Comparison of ENCODE assay signal across 24 mouse cellular contexts in genomic region chr2:126492713-126493112, GRCm38 (mm10). TPM values are rescaled to one million over a fixed set of nuclear protein-coding genes. Genes with fewer than 3 reads are reported as not detected.
DNase-seq lines count a peak whose midpoint lies in the region; ATAC-seq and TF ChIP-seq lines count a peak whose summit lies in the region.
"Had no signal": no experiment of that assay in that cellular context is flagged by ENCODE, and none has a peak within 500 bp of the region (broad histone marks: within the 10 kb centered on the region; RNA-seq: fewer than 3 reads in every experiment).

No protein-coding gene starts in this region.

- peak; percentile 33 for DNase-seq in heart, adult 11 months
- no peak for DNase-seq in heart, postnatal 36 days
- DNase-seq in neural tube, embryonic 10.5 days (ENCODE audit: extremely low spot score, low spot score), result no peak
- DNase-seq in retina, postnatal 1 day, result peak; percentile 25
- no peak for DNase-seq in layer of hippocampus, adult 2 months (ENCODE audit: low spot score in 2 of 2)
- DNase-seq: adrenal gland, postnatal 25 days; cerebellum, adult 11 months; gastrocnemius, postnatal 36 days; kidney, adult 2 months; kidney, postnatal 10 days; liver, postnatal 0 days had no signal

- intact Hi-C loops in heart, postnatal 36 days (cut with DNase I), result no loop called here

- no peaks in the 10 kb centered on the region for H3K9me3 ChIP-seq in neural tube, embryonic 14.5 days (ENCODE audit: control insufficient read depth, low read length)
- H3K9me3 ChIP-seq in hindbrain, embryonic 15.5 days, result no peaks in the 10 kb centered on the region
- no peaks in the 10 kb centered on the region for H3K9me3 ChIP-seq in kidney, embryonic 16.5 days (ENCODE audit: low read length)
- H3K9me3 ChIP-seq: embryonic facial prominence, embryonic 15.5 days; limb, embryonic 12.5 days; neural tube, embryonic 13.5 days had no signal

- H3K36me3 ChIP-seq in neural tube, embryonic 14.5 days (ENCODE audit: control insufficient read depth, insufficient read depth, low read length), result no peaks in the 10 kb centered on the region
- H3K36me3 ChIP-seq in hindbrain, embryonic 15.5 days, result no peaks in the 10 kb centered on the region
- H3K36me3 ChIP-seq in kidney, embryonic 16.5 days (ENCODE audit: insufficient read depth, low read length), result no peaks in the 10 kb centered on the region
- H3K36me3 ChIP-seq: embryonic facial prominence, embryonic 15.5 days; limb, embryonic 12.5 days; neural tube, embryonic 13.5 days had no signal

- no peak overlapping the region for H3K9ac ChIP-seq in neural tube, embryonic 14.5 days (replicated peaks; ENCODE audit: low read depth, low read length)
- H3K9ac ChIP-seq in hindbrain, embryonic 15.5 days, result no peak overlapping the region
- H3K9ac ChIP-seq in kidney, embryonic 16.5 days (replicated peaks; ENCODE audit: low read length), result no peak overlapping the region
- H3K9ac ChIP-seq: embryonic facial prominence, embryonic 15.5 days; limb, embryonic 12.5 days; liver, postnatal 0 days; neural tube, embryonic 13.5 days had no signal

- no peak for TF ChIP-seq CTCF in layer of hippocampus, adult 2 months (conservative IDR thresholded peaks at IDR 0.05)

- no peaks in the 10 kb centered on the region for H3K27me3 ChIP-seq in neural tube, embryonic 14.5 days (ENCODE audit: control insufficient read depth, insufficient read depth, low read length)
- no peaks in the 10 kb centered on the region for H3K27me3 ChIP-seq in hindbrain, embryonic 15.5 days
- H3K27me3 ChIP-seq in kidney, embryonic 16.5 days (ENCODE audit: insufficient read depth, low read length), result no peaks in the 10 kb centered on the region
- H3K27me3 ChIP-seq: embryonic facial prominence, embryonic 15.5 days; limb, embryonic 12.5 days; neural tube, embryonic 13.5 days had no signal

- H3K4me3 ChIP-seq in neural tube, embryonic 14.5 days (ENCODE audit: low read depth, low read length), result no peak overlapping the region
- H3K4me3 ChIP-seq in hindbrain, embryonic 15.5 days, result no peak overlapping the region
- no peak overlapping the region for H3K4me3 ChIP-seq in layer of hippocampus, adult 2 months
- H3K4me3 ChIP-seq in kidney, embryonic 16.5 days (ENCODE audit: low read length), result no peak overlapping the region
- H3K4me3 ChIP-seq: embryonic facial prominence, embryonic 15.5 days; limb, embryonic 12.5 days; neural tube, embryonic 13.5 days had no signal

- no peak overlapping the region for H3K27ac ChIP-seq in neural tube, embryonic 14.5 days (ENCODE audit: low read depth, low read length)
- no peak overlapping the region for H3K27ac ChIP-seq in hindbrain, embryonic 15.5 days (replicated peaks)
- no peak overlapping the region for H3K27ac ChIP-seq in layer of hippocampus, adult 2 months
- H3K27ac ChIP-seq in kidney, embryonic 16.5 days (ENCODE audit: low read length), result no peak overlapping the region
- H3K27ac ChIP-seq: embryonic facial prominence, embryonic 15.5 days; limb, embryonic 12.5 days; neural tube, embryonic 13.5 days had no signal

- H3K4me1 ChIP-seq in neural tube, embryonic 14.5 days (ENCODE audit: control insufficient read depth, insufficient read depth, low read length), result no peaks in the 10 kb centered on the region
- H3K4me1 ChIP-seq in hindbrain, embryonic 15.5 days (replicated peaks), result no peaks in the 10 kb centered on the region
- H3K4me1 ChIP-seq in kidney, embryonic 16.5 days (ENCODE audit: insufficient read depth, low read length), result no peaks in the 10 kb centered on the region
- H3K4me1 ChIP-seq: embryonic facial prominence, embryonic 15.5 days had no signal

- no peak overlapping the region for H3K4me2 ChIP-seq in neural tube, embryonic 14.5 days (ENCODE audit: low read depth, low read length)
- H3K4me2 ChIP-seq in hindbrain, embryonic 15.5 days, result no peak overlapping the region
- H3K4me2 ChIP-seq in kidney, embryonic 16.5 days (replicated peaks; ENCODE audit: low read depth, low read length), result no peak overlapping the region
- H3K4me2 ChIP-seq: embryonic facial prominence, embryonic 15.5 days; limb, embryonic 12.5 days; liver, embryonic 11.5 days; midbrain, embryonic 11.5 days; neural tube, embryonic 13.5 days had no signal

- peak; percentile 24; the same call in 1 of the 2 replicates for ATAC-seq in neural tube, embryonic 14.5 days (ENCODE audit: low read depth)
- 0 out of 2 replicates have a peak, but pooled peaks have one; percentile 27 for ATAC-seq in hindbrain, embryonic 15.5 days (ENCODE audit: low FRiP score, low read depth)
- ATAC-seq in kidney, embryonic 16.5 days (ENCODE audit: low FRiP score, low TSS enrichment), result no peak
- ATAC-seq: liver, postnatal 0 days; lung, postnatal 0 days had no signal

- WGBS in neural tube, embryonic 14.5 days, result 21% methylated on average over 5 of the region's 5 CpGs
- WGBS in hindbrain, embryonic 15.5 days, result 38% methylated on average over 5 of the region's 5 CpGs
- 43% methylated on average over 5 of the region's 5 CpGs for WGBS in kidney, embryonic 16.5 days

RNA-seq across cellular contexts. Expression of gene Atp8b4, which starts 7.8 kb away (rescaled TPM):
- under 1 TPM; 0.42 to 0.79 TPM for total RNA-seq in heart, postnatal 36 days (2021)
- polyA plus RNA-seq in neural tube, embryonic 14.5 days (2014; fragmentation: Nextera tagmentation; extraction: Ambion mirVana), result 0.03 and 0.10 TPM in 2 replicates
- 0.08 and 0.12 TPM in 2 replicates for polyA plus RNA-seq in hindbrain, embryonic 15.5 days (2015; fragmentation: Nextera tagmentation; extraction: Ambion mirVana)
- total RNA-seq in layer of hippocampus, adult 2 months (2021), result not detected
- polyA plus RNA-seq in kidney, embryonic 16.5 days (2015; fragmentation: Nextera tagmentation; extraction: Ambion mirVana), result 0.18 and 0.21 TPM in 2 replicates
- total RNA-seq: layer of hippocampus, adult 18-20 months; layer of hippocampus, postnatal 25 days had no signal
- polyA plus RNA-seq: neural tube, embryonic 13.5 days had no signal

RNA-seq across cellular contexts. Expression of gene Slc27a2, which starts 59.5 kb away (rescaled TPM):
- under 1 TPM in 1 of 2 experiments, not detected in 1; 0.80 TPM for total RNA-seq in heart, postnatal 36 days (2021)
- polyA plus RNA-seq in neural tube, embryonic 14.5 days (2014; fragmentation: Nextera tagmentation; extraction: Ambion mirVana), result 10.5 and 12.1 TPM in 2 replicates
- 10.5 and 10.7 TPM in 2 replicates for polyA plus RNA-seq in hindbrain, embryonic 15.5 days (2015; fragmentation: Nextera tagmentation; extraction: Ambion mirVana)
- 10 to 100 TPM; 15.3 to 15.9 TPM for total RNA-seq in layer of hippocampus, adult 2 months (2021)
- polyA plus RNA-seq in kidney, embryonic 16.5 days (2015; fragmentation: Nextera tagmentation; extraction: Ambion mirVana), result 69.6 and 80.9 TPM in 2 replicates
- total RNA-seq: gastrocnemius, postnatal 36 days had no signal
- polyA plus RNA-seq: C2C12, macrophage had no signal

Comparison
In these comparisons a context has a peak if more than half of its experiments do, and no peak if none do; other contexts are left out.
1. DNase-seq: peak in heart, adult 11 months (single experiment) and retina, postnatal 1 day (single experiment); none in heart, postnatal 36 days (0 of 2), neural tube, embryonic 10.5 days (single experiment) and layer of hippocampus, adult 2 months (0 of 2).